In genomic region chr16:10501865-10502264, GRCm38 (mm10) we compare ENCODE assay signal across 8 mouse cellular contexts. TPM values are rescaled to one million over a fixed set of nuclear protein-coding genes. Genes with fewer than 3 reads are reported as not detected.
DNase-seq lines count a peak whose midpoint lies in the region; ATAC-seq and TF ChIP-seq lines count a peak whose summit lies in the region.

No protein-coding gene starts in this region.

- H3K36me3 ChIP-seq in intestine, embryonic 14.5 days (ENCODE audit: control insufficient read depth, insufficient read depth, low read length): no peaks in the 10 kb centered on the region
- H3K36me3 ChIP-seq in intestine, postnatal 0 days (ENCODE audit: control insufficient read depth, insufficient read depth): no peaks in the 10 kb centered on the region
- no peaks in the 10 kb centered on the region for H3K36me3 ChIP-seq in embryonic facial prominence, embryonic 13.5 days

- ATAC-seq in intestine, embryonic 14.5 days (replicated peaks; ENCODE audit: low FRiP score, low TSS enrichment, low read depth): no peak
- ATAC-seq in intestine, postnatal 0 days: no peak
- ATAC-seq in embryonic facial prominence, embryonic 13.5 days (ENCODE audit: insufficient number of reproducible peaks, insufficient read depth, low FRiP score, low TSS enrichment, low read depth): 0 out of 2 replicates have a peak, but pooled peaks have one; percentile 12

- no peaks in the 10 kb centered on the region for H3K4me1 ChIP-seq in intestine, embryonic 14.5 days (replicated peaks; ENCODE audit: control insufficient read depth, insufficient read depth, low read length)
- no peaks in the 10 kb centered on the region for H3K4me1 ChIP-seq in intestine, postnatal 0 days (replicated peaks; ENCODE audit: control insufficient read depth, insufficient read depth, low read length)
- H3K4me1 ChIP-seq in embryonic facial prominence, embryonic 13.5 days: no peaks in the 10 kb centered on the region
- no peaks in the 10 kb centered on the region for H3K4me1 ChIP-seq in cerebellum, adult 2 months (ENCODE audit: control insufficient read depth, insufficient read depth, low read length)

- no peak overlapping the region for H3K9ac ChIP-seq in intestine, embryonic 14.5 days (ENCODE audit: low read length)
- H3K9ac ChIP-seq in intestine, postnatal 0 days (ENCODE audit: low read depth, low read length): no peak overlapping the region
- H3K9ac ChIP-seq in embryonic facial prominence, embryonic 13.5 days: no peak overlapping the region

- H3K27ac ChIP-seq in intestine, embryonic 14.5 days (ENCODE audit: low read depth): no peak overlapping the region
- no peak overlapping the region for H3K27ac ChIP-seq in intestine, postnatal 0 days (ENCODE audit: low read depth, low read length)
- no peak overlapping the region for H3K27ac ChIP-seq in embryonic facial prominence, embryonic 13.5 days
- no peak overlapping the region for H3K27ac ChIP-seq in cerebellum, adult 2 months (ENCODE audit: insufficient read depth, low read length)

- no peak for TF ChIP-seq POLR2A in cerebellum, adult 2 months (IDR thresholded peaks at IDR 0.05; ENCODE audit: borderline replicate concordance, insufficient read depth, low read length)

- no peak for TF ChIP-seq CTCF in intestine, postnatal 0 days (IDR thresholded peaks at IDR 0.05; ENCODE audit: low read depth)
- TF ChIP-seq CTCF in cerebellum, adult 2 months (IDR thresholded peaks at IDR 0.05; ENCODE audit: borderline replicate concordance, insufficient read depth, low read depth, low read length): no peak

- no peak overlapping the region for H3K4me3 ChIP-seq in intestine, embryonic 14.5 days (ENCODE audit: low read depth, low read length)
- H3K4me3 ChIP-seq in intestine, postnatal 0 days (ENCODE audit: low read depth, low read length): no peak overlapping the region
- H3K4me3 ChIP-seq in embryonic facial prominence, embryonic 13.5 days: no peak overlapping the region
- no peak overlapping the region for H3K4me3 ChIP-seq in cerebellum, adult 2 months (replicated peaks; ENCODE audit: insufficient read depth, low read depth, low read length)

- H3K9me3 ChIP-seq in intestine, embryonic 14.5 days (ENCODE audit: control insufficient read depth, low read length): no peaks in the 10 kb centered on the region
- H3K9me3 ChIP-seq in intestine, postnatal 0 days (ENCODE audit: control insufficient read depth): no peaks in the 10 kb centered on the region
- H3K9me3 ChIP-seq in embryonic facial prominence, embryonic 13.5 days: no peaks in the 10 kb centered on the region

- no peak overlapping the region for H3K4me2 ChIP-seq in intestine, embryonic 14.5 days (ENCODE audit: low read length)
- no peak overlapping the region for H3K4me2 ChIP-seq in intestine, postnatal 0 days (replicated peaks; ENCODE audit: low read depth)
- no peak overlapping the region for H3K4me2 ChIP-seq in embryonic facial prominence, embryonic 13.5 days

- no peaks in the 10 kb centered on the region for H3K27me3 ChIP-seq in intestine, embryonic 14.5 days (replicated peaks; ENCODE audit: control insufficient read depth, insufficient read depth, low read length)
- no peaks in the 10 kb centered on the region for H3K27me3 ChIP-seq in intestine, postnatal 0 days (replicated peaks; ENCODE audit: control insufficient read depth, insufficient read depth, low read length)
- peaks cover 4% of the 10 kb centered on the region; the same call in 1 of the 2 replicates for H3K27me3 ChIP-seq in embryonic facial prominence, embryonic 13.5 days
- H3K27me3 ChIP-seq in cerebellum, adult 2 months (ENCODE audit: control insufficient read depth, insufficient read depth, low read length): no peaks in the 10 kb centered on the region

- peak; percentile 90 for DNase-seq in intestine, embryonic 14.5 days (ENCODE audit: low spot score)
- peak; percentile 33 for DNase-seq in WW6 (ENCODE audit: low read depth, low spot score)
- peak; percentile 26 for DNase-seq in lung, postnatal 36 days
- no peak for DNase-seq in frontal cortex, postnatal 14 days (ENCODE audit: low spot score in 2 of 2)
- no peak for DNase-seq in cerebellum, adult 9-11 months
- DNase-seq in cerebellum, adult 2 months: no peak

- 13% methylated on average over 8 of the region's 8 CpGs for WGBS in intestine, embryonic 14.5 days
- 15% methylated on average over 8 of the region's 8 CpGs for WGBS in intestine, postnatal 0 days
- 9% methylated on average over 8 of the region's 8 CpGs for WGBS in embryonic facial prominence, embryonic 13.5 days
- 41% methylated on average over 8 of the region's 8 CpGs for WGBS in cerebellum, adult 2 months

RNA-seq across cellular contexts. Expression of gene Ciita, which starts 22.0 kb away (rescaled TPM):
- 0.35 TPM in 2 replicates for polyA plus RNA-seq in intestine, embryonic 14.5 days (2014; fragmentation: Nextera tagmentation; extraction: Ambion mirVana)
- polyA plus RNA-seq in intestine, postnatal 0 days (2015; fragmentation: Nextera tagmentation; extraction: Ambion mirVana): 0.42 and 0.64 TPM in 2 replicates
- polyA plus RNA-seq in embryonic facial prominence, embryonic 13.5 days (2015; fragmentation: Nextera tagmentation; extraction: Ambion mirVana): 0.30 TPM in 2 replicates
- polyA plus RNA-seq in cerebellum, adult 2 months (2012; rRNA removed): 0.11 and 0.22 TPM in 2 replicates

RNA-seq across cellular contexts. Expression of gene Dexi, which starts 41.0 kb away (rescaled TPM):
- polyA plus RNA-seq in intestine, embryonic 14.5 days (2014; fragmentation: Nextera tagmentation; extraction: Ambion mirVana): 21.2 and 26.5 TPM in 2 replicates
- 8.9 and 9.3 TPM in 2 replicates for polyA plus RNA-seq in intestine, postnatal 0 days (2015; fragmentation: Nextera tagmentation; extraction: Ambion mirVana)
- polyA plus RNA-seq in embryonic facial prominence, embryonic 13.5 days (2015; fragmentation: Nextera tagmentation; extraction: Ambion mirVana): 23.5 and 24.8 TPM in 2 replicates
- polyA plus RNA-seq in cerebellum, adult 2 months (2012; rRNA removed): 126 and 143 TPM in 2 replicates

RNA-seq across cellular contexts. Expression of gene Clec16a, which starts 43.3 kb away (rescaled TPM):
- polyA plus RNA-seq in intestine, embryonic 14.5 days (2014; fragmentation: Nextera tagmentation; extraction: Ambion mirVana): 26.6 and 30.2 TPM in 2 replicates
- polyA plus RNA-seq in intestine, postnatal 0 days (2015; fragmentation: Nextera tagmentation; extraction: Ambion mirVana): 30.4 and 31.0 TPM in 2 replicates
- polyA plus RNA-seq in embryonic facial prominence, embryonic 13.5 days (2015; fragmentation: Nextera tagmentation; extraction: Ambion mirVana): 37.9 and 42.0 TPM in 2 replicates
- polyA plus RNA-seq in cerebellum, adult 2 months (2012; rRNA removed): 48.7 and 51.2 TPM in 2 replicates

RNA-seq across cellular contexts. Expression of gene Tvp23a, which starts 54.7 kb away (rescaled TPM):
- polyA plus RNA-seq in intestine, embryonic 14.5 days (2014; fragmentation: Nextera tagmentation; extraction: Ambion mirVana): 11.4 and 13.1 TPM in 2 replicates
- polyA plus RNA-seq in intestine, postnatal 0 days (2015; fragmentation: Nextera tagmentation; extraction: Ambion mirVana): 1.7 and 1.9 TPM in 2 replicates
- polyA plus RNA-seq in embryonic facial prominence, embryonic 13.5 days (2015; fragmentation: Nextera tagmentation; extraction: Ambion mirVana): 22.9 and 24.4 TPM in 2 replicates
- polyA plus RNA-seq in cerebellum, adult 2 months (2012; rRNA removed): 25.5 and 27.3 TPM in 2 replicates

Comparison
In these comparisons a context has a peak if more than half of its experiments do, and no peak if none do; other contexts are left out.
1. DNase-seq: peak in intestine, embryonic 14.5 days (single experiment), WW6 (single experiment) and lung, postnatal 36 days (single experiment); none in frontal cortex, postnatal 14 days (0 of 2), cerebellum, adult 9-11 months (single experiment) and cerebellum, adult 2 months (0 of 2).